Mouse (Mus musculus) heart, postnatal 36 days (tissue): ENCODE data around the gene Rab42. TPM values are rescaled to one million over a fixed set of nuclear protein-coding genes. Genes with fewer than 3 reads are reported as not detected.

Source experiments
- total RNA-seq, 2 experiments: library from RNA; stranded (reverse); gene quantifications; 2 replicates each; pipeline ENCODE4 v1.2.3; 2021

Rab42 gene
- total RNA-seq, 2 experiments from 2014 or later = 0.98 TPM; not detected in 1

Other genes with a start within 250 kb of the Rab42 start
- under 1 TPM in 1 of 2 experiments, not detected in 1; 0.11 TPM for gene Gm10300, start 228.7 kb downstream of the Rab42 start, total RNA-seq
- 100 to 1,000 TPM; 144 to 148 TPM for gene Epb41, start 228.1 kb downstream of the Rab42 start, total RNA-seq
- gene Oprd1, start 158.9 kb downstream of the Rab42 start, total RNA-seq = under 1 TPM; 0.27 to 0.44 TPM
- gene Ythdf2, start 91.1 kb downstream of the Rab42 start, total RNA-seq = 10 to 100 TPM; 27.6 to 30.5 TPM
- 1 to 10 TPM; 8.8 to 9.6 TPM for gene Gmeb1, start 41.8 kb downstream of the Rab42 start, total RNA-seq
- 10 to 100 TPM; 28.2 to 34.8 TPM for gene Taf12, start 29.0 kb downstream of the Rab42 start, total RNA-seq
- gene Trnau1ap, start 26.2 kb upstream of the Rab42 start, total RNA-seq = 10 to 100 TPM; 25.0 to 28.8 TPM
- 1 to 10 TPM; 6.4 to 7.2 TPM for gene Rcc1, start 50.2 kb upstream of the Rab42 start, total RNA-seq
- 10 to 100 TPM; 23.4 to 27.1 TPM for gene Phactr4, start 119.1 kb upstream of the Rab42 start, total RNA-seq
- gene Med18, start 160.5 kb upstream of the Rab42 start, total RNA-seq = 1 to 10 TPM; 3.4 to 4.3 TPM
- 1 to 10 TPM; 3.3 to 4.1 TPM for gene Sesn2, start 207.1 kb upstream of the Rab42 start, total RNA-seq
- 100 to 1,000 TPM; 311 to 330 TPM for gene Atpif1, start 230.3 kb upstream of the Rab42 start, total RNA-seq
- gene Dnajc8, start 232.2 kb upstream of the Rab42 start, total RNA-seq = 10 to 100 TPM; 50.9 to 63.2 TPM